Mouse (Mus musculus) embryonic stem cell, embryonic (primary cell): ENCODE results near the gene Rps3a1.

Experiments used
- CTCF ChIA-PET, 4 experiments: fragments of 300-600 bp in 2 of 4; fragments of 350-600 bp in 2 of 4; sonication (Branson Sonifier 250); formaldehyde crosslinking; loops; one replicate each; lab custom pipeline; 2022; ENCODE audit warnings: inconsistent platforms in 2 of 4; lab: Charles Lee
- POLR2A ChIA-PET, 4 experiments: fragments of 300-600 bp in 2 of 4; fragments of 350-600 bp in 2 of 4; sonication (Branson Sonifier 250); formaldehyde crosslinking; loops; one replicate each; lab custom pipeline; 2022; ENCODE audit warnings: antibody characterized with exemption in 4 of 4, inconsistent platforms in 1 of 4; lab: Charles Lee

Rps3a1 gene

DNA sequence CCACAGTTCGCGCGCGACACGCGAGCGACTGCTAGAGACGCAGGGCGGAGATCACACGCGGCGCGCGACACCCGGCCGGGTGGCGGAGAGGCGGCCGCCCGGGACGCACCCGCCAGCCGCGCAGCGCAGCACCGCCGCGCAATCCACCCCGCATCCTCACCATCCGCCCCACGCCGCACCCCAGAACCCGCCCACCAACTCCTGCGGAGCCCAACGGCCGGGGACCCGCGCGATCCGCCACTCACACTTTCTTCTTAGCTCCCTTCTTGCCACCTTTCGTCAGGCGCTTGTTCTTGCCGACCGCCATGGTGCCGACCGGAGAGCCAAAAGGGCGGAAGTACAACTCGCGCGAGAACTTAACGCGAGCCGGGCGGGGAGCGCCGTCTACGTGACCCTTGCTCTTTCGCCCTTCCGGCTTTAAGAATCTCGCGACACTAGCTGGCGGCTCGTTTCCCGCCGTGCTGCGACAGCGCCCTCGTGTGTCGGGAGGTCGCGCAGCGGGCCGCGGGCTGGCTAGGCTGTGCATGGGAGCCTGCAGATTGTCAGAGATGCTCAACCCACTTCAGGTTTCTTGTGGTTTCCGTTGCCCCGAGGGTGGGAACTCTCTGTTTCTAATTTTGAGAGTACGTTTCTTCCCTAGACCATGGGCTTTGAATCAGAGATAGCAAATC is at the start of gene Rps3a1:
Gene Rps3a1 (minus strand): TSS at position 440 of the 671 bp plus-strand sequence.
- POLR2A ChIA-PET = interaction anchor here (0.6 to 10.0 kb wide), 35 partner anchors 8 to 1849 kb away, joined by 3 to 193 read pairs (median 3); partner anchors contain the start of genes Lrba (in 3 of the 4), Gatb (in 2 of the 4) and Sh3d19 (in 2 of the 4)
- CTCF ChIA-PET = interaction anchor here in 3 of 4 experiments (0.6 to 1.1 kb wide), 3 partner anchors 10 to 36 kb away, joined by 3 to 4 read pairs (median 3); no protein-coding TSS in a partner anchor

DNA sequence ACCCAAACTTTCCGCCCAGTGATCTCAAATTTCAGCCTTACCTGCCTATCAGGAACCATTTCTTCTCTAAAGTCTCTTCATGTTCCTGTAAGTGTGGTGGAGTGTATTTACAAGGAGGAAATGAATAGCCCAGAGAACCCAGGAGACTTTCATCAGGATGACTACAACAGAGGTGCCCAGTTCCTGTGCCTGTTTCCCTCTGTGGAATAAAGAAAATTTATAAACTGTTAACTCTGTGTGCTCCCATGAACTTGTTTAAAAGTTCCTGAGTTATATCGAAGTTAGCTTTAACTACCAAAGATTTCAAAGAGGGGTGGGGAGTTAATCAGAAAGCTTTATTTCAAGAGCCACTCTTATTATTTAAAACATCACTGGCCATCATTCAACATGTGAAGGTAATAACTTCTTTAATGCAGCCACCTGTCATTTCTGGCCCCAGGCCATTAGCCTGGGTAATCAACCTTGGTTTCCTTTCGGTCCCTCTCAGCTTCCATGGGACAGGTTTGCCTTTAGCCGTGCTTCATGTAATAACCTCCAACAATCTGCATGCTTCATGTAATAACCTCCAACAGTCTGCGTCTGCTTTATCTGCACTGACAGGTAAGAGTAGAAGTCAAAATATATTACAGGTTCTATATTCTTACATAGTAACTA is 45.4 kb upstream of the Rps3a1 start:
- ChIA-PET POLR2A (interaction anchor here in 1 of 4 experiments (1.8 kb wide), 1 partner anchor 14 kb away, joined by 3 read pairs; no protein-coding TSS in a partner anchor), CTCF (no interaction called here)

DNA sequence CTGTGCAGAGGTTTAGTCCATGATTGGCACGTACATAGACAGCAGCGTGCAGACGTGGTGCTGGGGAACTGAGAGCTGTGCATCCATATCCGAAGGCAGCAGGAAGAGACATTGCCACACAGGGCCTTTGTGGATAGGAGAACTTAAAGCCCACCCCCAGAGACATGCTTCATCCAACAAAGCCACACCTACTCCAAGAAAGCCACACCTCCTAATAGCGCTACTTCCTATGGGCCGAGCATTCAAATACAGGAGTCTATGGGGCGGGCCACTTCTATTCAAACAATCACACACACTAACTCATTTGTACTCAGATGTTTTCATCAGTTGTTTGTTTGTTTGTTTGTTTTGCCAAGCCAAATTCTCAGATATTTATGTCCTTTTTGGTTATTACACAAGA is 42.0 kb upstream of the Rps3a1 start:
- CTCF ChIA-PET = no interaction called here
- POLR2A ChIA-PET = interaction anchor here in 3 of 4 experiments (0.7 to 1.7 kb wide), 4 partner anchors 10 to 44 kb away, joined by 3 to 5 read pairs (median 4); partner anchors contain the start of gene Lrba (in 1 of the 3)

DNA sequence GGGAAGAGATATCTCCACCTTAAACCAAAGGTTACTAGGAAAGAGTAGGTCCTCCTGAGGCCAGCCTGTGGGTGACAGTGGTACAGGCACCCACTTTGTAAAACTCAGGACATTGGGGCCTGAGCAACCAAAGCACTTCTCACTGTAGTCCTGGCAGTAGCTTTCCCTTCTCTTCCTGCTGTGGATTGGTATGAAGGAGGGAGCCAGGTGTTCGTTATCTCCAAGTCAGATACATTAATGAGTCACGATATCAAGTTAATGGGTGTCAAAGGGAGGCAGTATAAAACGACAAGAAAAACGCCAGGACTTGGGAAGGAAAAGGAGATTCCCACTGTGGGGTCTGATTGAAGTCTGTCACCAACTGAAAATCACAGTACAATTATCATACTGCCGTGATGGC is 38.6 kb upstream of the Rps3a1 start:
- ChIA-PET POLR2A (interaction anchor here in 1 of 4 experiments (0.6 to 0.7 kb wide), 2 partner anchors 11 to 1581 kb away, joined by 3 read pairs; no protein-coding TSS in a partner anchor), CTCF (interaction anchor here in 1 of 4 experiments (0.6 kb wide), 1 partner anchor 17 kb away, joined by 3 read pairs; no protein-coding TSS in a partner anchor)

DNA sequence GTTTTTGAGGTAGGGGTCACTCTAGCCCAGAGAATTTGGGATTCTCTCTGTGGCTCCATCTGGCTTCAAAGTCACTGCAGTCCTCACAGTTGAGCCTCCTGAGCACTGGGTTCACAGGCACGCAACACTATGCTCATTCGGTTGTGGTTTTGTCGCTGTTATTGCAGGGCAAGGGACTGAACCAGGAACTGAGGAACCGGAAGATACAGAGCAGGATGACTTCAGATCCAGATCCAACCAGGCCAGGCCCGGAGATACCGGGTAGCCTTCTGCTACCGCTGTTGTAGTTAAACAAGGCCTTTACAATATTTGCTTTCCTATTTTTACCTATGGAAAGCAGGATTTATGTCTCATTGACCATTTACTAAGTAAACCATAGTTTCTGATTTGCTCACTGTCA is 37.2 kb upstream of the Rps3a1 start:
- POLR2A ChIA-PET = interaction anchor here in 1 of 4 experiments (0.6 kb wide), 2 partner anchors 106 to 135 kb away, joined by 3 read pairs; no protein-coding TSS in a partner anchor
- CTCF ChIA-PET = no interaction called here

DNA sequence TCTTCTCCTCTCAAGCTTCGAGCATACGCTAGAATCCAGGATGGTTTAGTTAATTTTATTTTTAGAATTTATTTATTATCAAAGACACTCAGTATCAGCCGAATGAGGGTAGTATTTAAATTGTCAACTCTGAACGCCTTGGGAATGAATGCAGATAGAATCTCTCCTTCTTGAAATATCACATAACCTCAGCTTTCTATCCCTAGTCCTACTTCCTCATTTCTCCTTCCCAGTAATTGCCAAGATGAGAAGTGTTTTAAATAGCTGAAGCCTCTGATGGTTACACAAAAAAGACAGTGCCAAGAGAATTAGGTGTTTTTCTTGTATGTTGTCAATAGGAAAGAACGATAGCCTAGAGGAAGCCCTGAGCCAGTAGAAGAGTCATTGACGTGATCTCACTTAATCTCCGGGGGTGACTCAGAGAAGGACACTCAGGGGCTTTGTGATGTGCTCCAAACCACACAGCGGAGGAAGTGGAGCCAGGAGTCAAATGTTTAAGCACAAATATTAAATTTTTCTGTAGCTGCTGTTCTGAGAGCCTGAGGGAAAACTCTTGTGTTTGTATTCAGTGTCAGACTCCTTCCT is 26.4 kb upstream of the Rps3a1 start:
- POLR2A ChIA-PET = no interaction called here

DNA sequence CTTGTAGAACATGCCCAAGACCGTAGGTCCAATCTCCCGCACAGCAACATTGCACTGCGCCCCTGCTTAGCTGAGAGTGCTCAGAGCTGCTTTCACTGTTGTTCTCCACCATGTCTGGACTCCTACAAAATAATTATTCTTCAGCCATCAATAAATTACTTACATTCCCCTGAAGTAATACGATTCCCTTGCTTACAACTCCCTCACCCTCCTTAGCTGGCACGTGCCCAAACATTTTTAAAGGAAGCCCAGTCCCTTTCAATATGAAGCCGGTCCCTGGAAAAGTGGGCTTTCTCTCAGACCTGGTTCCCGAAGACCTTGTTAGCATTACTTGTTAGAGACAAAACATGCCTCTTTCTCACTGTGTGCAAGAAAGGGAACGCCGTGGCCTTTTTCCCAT is 7.0 kb upstream of the Rps3a1 start:
- ChIA-PET CTCF (no interaction called here), POLR2A (interaction anchor here in 3 of 4 experiments (1.0 to 2.9 kb wide), 6 partner anchors 9 to 576 kb away, joined by 3 to 23 read pairs (median 6); partner anchors contain the start of gene Gatb (in 1 of the 3))

More for the DNA sequence above, 26.4 kb upstream of the Rps3a1 start:
- CTCF ChIA-PET = no interaction called here

DNA sequence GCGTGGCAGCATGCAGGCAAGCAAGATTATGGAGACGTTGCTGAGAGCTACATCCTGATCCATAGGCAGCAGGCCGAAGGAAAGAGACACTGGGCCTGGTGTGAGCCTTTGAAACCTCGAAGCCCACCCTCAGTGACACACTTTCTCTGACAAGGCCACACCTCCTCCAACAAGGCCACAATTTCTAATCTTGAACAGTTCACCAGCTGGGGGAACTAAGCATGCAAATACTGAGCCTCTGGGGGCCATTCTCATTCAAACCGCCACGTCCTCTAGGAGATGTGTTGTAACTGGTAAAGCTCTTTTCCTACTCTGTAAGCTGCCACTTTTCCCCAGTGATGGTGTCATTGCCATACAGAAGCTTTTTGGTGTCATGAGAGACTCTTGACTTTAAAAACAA is 6.6 kb upstream of the Rps3a1 start:
- POLR2A ChIA-PET = interaction anchor here in 3 of 4 experiments (0.6 to 2.9 kb wide), 7 partner anchors 8 to 575 kb away, joined by 3 to 23 read pairs (median 6); partner anchors contain the start of gene Gatb (in 1 of the 3)
- CTCF ChIA-PET = no interaction called here

DNA sequence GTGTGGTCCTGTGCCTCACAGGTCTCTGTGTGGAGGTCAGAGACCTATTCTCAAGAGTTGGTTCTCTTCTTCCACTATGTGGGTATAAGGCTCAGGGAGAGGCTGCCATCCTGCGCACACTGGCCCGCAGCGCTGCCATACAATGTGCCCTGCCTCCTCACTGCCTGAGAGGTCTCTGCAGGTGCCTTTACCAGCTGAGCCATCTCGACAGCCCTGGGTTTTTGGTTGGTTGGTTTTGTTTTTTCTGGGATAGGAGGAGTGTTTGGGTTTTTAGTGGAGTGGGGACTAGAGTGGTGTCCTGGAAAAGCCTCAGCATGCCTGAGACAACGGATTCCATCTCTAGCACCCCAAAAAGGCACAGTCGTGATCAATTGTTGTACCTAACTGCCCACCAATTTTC is 841 bp upstream of the Rps3a1 start:
- CTCF ChIA-PET = interaction anchor here in 1 of 4 experiments (0.6 kb wide), 1 partner anchor 43 kb away, joined by 5 read pairs; no protein-coding TSS in a partner anchor
- POLR2A ChIA-PET = interaction anchor here (0.7 to 1.9 kb wide), 12 partner anchors 9 to 611 kb away, joined by 3 to 8 read pairs (median 3); partner anchors contain the start of genes Lrba (in 2 of the 4) and Sh3d19 (in 2 of the 4)

DNA sequence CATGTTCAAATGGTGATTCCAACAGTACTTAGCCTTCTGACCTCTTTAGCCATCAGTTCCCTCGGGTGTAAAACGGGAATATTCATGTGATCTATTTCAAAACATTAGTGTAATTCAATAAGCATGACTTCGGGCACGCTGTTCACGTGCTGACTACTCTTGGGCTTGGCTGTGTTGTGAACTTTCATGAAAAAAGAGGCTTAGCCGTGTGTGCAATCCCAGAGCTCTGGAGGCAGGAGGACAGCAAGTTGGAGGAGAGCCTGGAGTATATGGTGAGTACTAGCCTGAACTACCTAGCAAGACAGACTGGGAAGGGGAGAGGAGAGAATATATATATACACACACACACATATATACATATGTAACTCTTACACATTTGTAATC is 424 bp upstream of the Rps3a1 start:
- POLR2A ChIA-PET = interaction anchor here (0.6 to 10.0 kb wide), 34 partner anchors 9 to 1849 kb away, joined by 3 to 193 read pairs (median 3); partner anchors contain the start of genes Lrba (in 3 of the 4), Gatb (in 2 of the 4) and Sh3d19 (in 2 of the 4)
- CTCF ChIA-PET = interaction anchor here in 2 of 4 experiments (0.6 to 1.1 kb wide), 2 partner anchors 13 to 43 kb away, joined by 3 to 5 read pairs; no protein-coding TSS in a partner anchor

DNA sequence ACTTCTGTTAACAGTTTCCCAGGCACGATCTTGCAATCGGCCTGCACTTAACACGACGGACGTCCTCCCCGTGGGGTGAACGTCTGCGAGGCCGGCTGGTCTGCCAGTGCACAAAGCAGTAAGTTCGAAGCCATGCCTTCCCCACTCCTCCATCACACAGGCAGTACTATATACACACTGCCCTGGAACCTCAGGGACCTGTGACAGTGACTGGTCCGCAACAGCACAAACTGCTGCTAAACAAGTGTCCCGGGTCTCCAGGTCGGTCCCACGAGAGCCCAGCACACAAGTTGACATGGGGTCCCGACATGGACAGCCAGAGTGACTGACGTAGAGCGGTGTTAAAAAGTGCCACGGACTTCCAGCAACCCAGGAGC is 628 bp downstream of the Rps3a1 start:
- ChIA-PET CTCF (interaction anchor here in 3 of 4 experiments (0.6 to 1.1 kb wide), 3 partner anchors 11 to 36 kb away, joined by 3 to 4 read pairs (median 3); no protein-coding TSS in a partner anchor), POLR2A (interaction anchor here (0.6 to 10.0 kb wide), 31 partner anchors 8 to 692 kb away, joined by 3 to 193 read pairs (median 4); partner anchors contain the start of genes Gatb (in 2 of the 4), Lrba (in 2 of the 4) and Sh3d19 (in 1 of the 4))

DNA sequence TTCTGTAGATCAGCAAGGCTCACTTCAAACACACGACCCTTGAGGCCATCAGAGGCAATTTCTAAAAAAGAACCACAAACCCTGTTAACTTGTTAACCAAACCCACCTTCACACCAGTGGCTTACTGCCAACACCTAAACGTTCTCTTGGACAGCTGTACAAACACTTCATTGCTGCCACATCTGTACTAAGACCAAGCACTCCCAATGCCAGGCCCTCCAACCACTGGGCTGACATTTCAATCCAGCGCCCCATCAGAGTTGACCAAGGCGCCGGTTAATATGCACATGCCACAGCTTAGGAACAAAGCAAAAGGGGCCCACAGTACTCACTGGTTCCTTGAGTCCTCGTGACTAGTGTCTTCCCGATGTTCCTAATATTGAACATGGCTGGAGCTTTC is 1.1 kb downstream of the Rps3a1 start:
- ChIA-PET CTCF (interaction anchor here in 2 of 4 experiments (0.8 to 1.8 kb wide), 2 partner anchors 12 kb away, joined by 3 to 4 read pairs; no protein-coding TSS in a partner anchor), POLR2A (interaction anchor here in 3 of 4 experiments (0.5 to 10.0 kb wide), 28 partner anchors 8 to 703 kb away, joined by 3 to 193 read pairs (median 5); partner anchors contain the start of genes Gatb (in 2 of the 3) and Lrba (in 1 of the 3))

DNA sequence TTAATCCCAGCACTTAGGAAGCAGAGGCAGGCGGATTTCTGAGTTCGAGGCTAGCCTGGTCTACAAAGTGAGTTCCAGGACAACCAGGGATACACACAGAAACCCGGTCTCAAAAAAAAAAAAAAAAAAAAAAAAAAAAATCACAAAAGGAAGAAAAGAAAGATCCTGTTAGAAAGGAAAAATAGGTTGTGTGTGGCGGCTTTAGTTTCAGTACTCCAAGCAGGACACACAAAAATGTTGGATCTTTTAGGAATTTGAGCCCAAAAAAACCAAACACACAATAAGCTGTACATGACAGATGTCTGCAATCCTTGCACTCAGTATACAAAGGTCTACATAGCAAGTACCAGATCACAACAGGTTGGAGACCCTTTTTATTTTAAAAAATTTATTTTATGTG is 2.8 kb downstream of the Rps3a1 start:
- POLR2A ChIA-PET = interaction anchor here (0.7 to 10.0 kb wide), 20 partner anchors 10 to 1691 kb away, joined by 3 to 193 read pairs (median 4); partner anchors contain the start of genes Glt28d2 (in 1 of the 4), Gm37240 (in 1 of the 4) and Lrba (in 1 of the 4)
- CTCF ChIA-PET = interaction anchor here in 1 of 4 experiments (1.8 kb wide), 1 partner anchor 10 kb away, joined by 4 read pairs; no protein-coding TSS in a partner anchor

DNA sequence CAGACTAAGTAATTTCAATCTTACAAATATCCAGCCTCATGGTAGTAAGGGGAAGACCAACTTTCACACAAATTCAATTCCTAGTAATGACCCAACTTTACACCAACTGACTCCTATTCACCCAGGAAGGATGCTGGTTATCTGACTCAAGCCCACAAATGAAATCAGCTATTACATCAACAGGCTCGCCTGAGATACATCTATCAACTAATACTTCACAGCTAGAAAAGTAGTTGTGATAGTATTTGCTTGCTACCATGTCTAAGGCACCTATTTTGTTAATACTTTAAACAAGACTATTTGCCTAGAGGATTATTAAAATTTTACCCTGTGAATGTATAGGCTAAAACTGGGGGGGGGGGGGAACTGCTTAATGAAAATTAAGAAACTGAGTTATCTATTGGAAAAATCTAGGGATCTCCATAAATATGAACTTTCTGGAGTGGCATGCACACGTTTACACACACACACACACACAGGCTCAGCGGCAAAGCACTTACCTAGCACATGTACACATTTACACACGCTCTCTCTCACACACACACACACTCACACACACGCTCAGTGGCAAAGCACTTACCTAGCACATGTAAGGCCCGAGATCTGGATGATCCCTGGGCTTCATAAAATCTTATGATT is 5.4 kb downstream of the Rps3a1 start:
- POLR2A ChIA-PET = interaction anchor here in 3 of 4 experiments (0.6 to 10.0 kb wide), 12 partner anchors 10 to 250 kb away, joined by 3 to 193 read pairs (median 4); no protein-coding TSS in a partner anchor
- CTCF ChIA-PET = no interaction called here

DNA sequence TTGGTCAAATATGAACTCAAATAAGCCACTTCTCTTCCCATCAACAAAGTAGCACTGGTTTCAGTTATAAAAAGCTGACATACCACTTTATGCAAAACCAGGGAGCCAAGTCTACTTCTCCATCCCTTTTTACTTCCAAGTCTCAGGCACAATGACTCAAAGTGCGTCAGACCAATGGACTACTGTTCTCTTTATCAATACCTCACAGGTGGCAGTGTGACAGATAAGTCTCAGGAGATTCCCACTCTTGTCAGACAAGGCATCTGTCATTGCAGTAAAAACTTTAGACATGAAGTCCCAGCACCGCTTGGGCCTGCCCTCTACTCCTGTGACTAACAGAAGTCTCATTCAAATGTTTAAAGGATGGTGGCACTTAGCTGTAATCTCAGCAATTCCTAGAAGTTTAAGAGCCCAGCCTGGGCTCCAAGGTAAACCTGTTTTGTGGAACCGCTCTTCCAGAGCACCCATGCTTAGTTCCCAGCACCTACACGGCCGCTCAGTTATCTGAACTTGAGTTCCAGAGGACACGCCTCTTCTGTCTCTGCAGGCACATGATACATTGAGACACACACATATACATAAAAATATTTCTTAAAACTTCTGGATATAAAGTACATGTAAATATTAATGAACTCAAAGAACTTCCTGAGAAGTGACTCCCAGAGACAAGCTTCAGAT is 6.5 kb downstream of the Rps3a1 start:
- ChIA-PET POLR2A (interaction anchor here in 3 of 4 experiments (0.6 to 10.0 kb wide), 19 partner anchors 9 to 562 kb away, joined by 3 to 193 read pairs (median 3); partner anchors contain the start of gene Gatb (in 1 of the 3)), CTCF (no interaction called here)

DNA sequence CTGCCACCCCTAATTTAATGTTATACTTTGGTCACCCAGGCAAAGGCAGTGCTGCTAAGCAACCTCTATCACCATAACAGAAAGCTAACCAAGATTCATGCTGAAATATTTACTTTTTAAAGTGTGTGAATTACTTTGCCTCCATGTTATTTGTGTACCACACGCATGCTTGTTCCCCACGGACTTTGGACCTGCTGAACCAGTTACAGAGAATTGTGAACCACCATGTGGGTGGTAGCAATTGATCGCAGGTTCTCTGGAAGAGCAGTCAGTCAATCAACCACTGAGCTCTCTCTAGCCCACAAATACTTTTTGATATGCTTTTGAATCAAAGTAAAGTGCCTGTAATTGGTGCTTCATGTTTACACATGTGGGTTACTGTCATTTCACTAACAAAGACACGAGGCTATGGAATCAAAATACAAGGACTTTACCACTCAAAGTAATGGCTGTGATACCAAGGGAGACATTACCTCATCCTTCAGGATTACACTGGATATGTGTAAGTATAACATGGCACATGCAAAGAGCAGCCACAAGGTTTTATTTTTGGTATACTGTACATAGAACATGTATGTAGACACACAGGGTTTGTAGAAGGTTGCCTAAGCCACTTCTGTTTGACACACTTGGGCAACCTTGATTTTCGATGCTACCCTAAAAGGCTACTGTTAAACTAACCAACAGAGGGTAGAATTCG is 7.4 kb downstream of the Rps3a1 start:
- POLR2A ChIA-PET = interaction anchor here in 3 of 4 experiments (0.6 to 10.0 kb wide), 20 partner anchors 8 to 561 kb away, joined by 3 to 193 read pairs (median 4); partner anchors contain the start of genes Gatb (in 1 of the 3), Lrba (in 1 of the 3), Rps3a1 (in 1 of the 3) and Sh3d19 (in 1 of the 3)

More for the DNA sequence above, 7.4 kb downstream of the Rps3a1 start:
- CTCF ChIA-PET = no interaction called here
